Comparison of ENCODE assay signal across 9 mouse cellular contexts in genomic region chr9:64506440-64507206, GRCm38 (mm10).
DNase-seq lines count a peak whose midpoint lies in the region; ATAC-seq lines count a peak whose summit lies in the region.
"Had no signal": no experiment of that assay in that cellular context is flagged by ENCODE, and none has a peak within 500 bp of the region (broad histone marks: within the 10 kb centered on the region; RNA-seq: fewer than 3 reads in every experiment).

No protein-coding gene starts in this region.

- no peak for ATAC-seq in inflammation-experienced regulatory T-cells, adult 6 months
- ATAC-seq: intestine, postnatal 0 days had no signal

- intact Hi-C loops in left cerebral cortex, postnatal 4 days (cut with DNase I), result no loop called here

- peak; percentile 50 for DNase-seq in cerebellum, adult 9-11 months
- DNase-seq in cerebellum, adult 18-20 months, result no peak
- DNase-seq in left cerebral cortex, postnatal 4 days, result peak; percentile 56
- DNase-seq in left cerebral cortex, adult 18-20 months (ENCODE audit: low spot score in 2 of 2), result no peak
- DNase-seq in Muller cell, postnatal 12 days (ENCODE audit: inconsistent ontology term), result peak; percentile 89
- peak; percentile 7 to 15 for DNase-seq in kidney, adult 8-10 months
- DNase-seq in left cerebral cortex, adult 11 months (ENCODE audit: low spot score), result no peak

Comparison
In these comparisons a context has a peak if more than half of its experiments do, and no peak if none do; other contexts are left out.
1. DNase-seq: peak in cerebellum, adult 9-11 months (single experiment), left cerebral cortex, postnatal 4 days (single experiment), Muller cell, postnatal 12 days (single experiment) and kidney, adult 8-10 months (2 of 2); none in cerebellum, adult 18-20 months (0 of 2), left cerebral cortex, adult 18-20 months (0 of 2) and left cerebral cortex, adult 11 months (single experiment).